Mouse (Mus musculus): Measurements from ENCODE around the gene Mphosph10. TPM values are rescaled to one million over a fixed set of nuclear protein-coding genes. Genes with fewer than 3 reads are reported as not detected.

Mphosph10 gene
- 63.5 TPM for polyA plus RNA-seq (2017; shearing (Covaris generic))

DNA sequence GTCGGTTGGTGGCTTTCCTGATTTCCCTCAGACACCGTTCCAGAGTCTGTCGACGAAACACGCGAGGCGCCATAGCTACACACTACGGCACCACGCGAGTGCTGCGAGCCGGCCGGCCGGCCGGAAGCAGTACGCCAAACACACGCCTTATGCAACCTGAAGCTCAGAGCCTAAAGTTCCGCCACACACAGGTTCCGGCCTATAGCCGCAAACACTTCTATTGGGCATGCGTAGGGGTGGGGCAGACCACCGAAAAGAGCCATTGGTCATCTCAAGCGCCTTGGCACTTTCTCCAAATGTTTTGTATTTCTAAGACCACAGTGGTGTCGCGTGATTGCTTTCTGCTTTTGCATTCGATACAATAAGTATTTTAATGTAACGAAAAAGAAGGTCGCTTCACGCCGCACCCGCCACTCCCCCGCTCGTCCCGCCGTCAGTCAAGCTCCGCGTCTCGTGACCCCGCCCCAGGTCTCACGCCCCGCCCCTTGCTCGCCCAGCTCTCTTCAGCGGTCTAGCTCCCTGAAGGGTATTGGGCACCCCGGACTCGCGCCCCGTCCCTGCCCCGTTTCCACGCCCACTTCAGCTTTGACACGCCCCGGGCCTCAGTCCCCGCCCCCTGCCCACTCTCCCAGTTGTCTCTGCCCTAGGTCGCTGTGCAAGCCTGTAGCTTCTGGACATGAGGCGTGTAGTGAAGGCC, at the start of gene Mphosph10, which contains the start of gene Mcee:
Mphosph10 (minus strand) TSS at position 147 of the 697 bp plus-strand sequence.
Mcee (plus strand) TSS at position 486 of the 697 bp plus-strand sequence.

DNA sequence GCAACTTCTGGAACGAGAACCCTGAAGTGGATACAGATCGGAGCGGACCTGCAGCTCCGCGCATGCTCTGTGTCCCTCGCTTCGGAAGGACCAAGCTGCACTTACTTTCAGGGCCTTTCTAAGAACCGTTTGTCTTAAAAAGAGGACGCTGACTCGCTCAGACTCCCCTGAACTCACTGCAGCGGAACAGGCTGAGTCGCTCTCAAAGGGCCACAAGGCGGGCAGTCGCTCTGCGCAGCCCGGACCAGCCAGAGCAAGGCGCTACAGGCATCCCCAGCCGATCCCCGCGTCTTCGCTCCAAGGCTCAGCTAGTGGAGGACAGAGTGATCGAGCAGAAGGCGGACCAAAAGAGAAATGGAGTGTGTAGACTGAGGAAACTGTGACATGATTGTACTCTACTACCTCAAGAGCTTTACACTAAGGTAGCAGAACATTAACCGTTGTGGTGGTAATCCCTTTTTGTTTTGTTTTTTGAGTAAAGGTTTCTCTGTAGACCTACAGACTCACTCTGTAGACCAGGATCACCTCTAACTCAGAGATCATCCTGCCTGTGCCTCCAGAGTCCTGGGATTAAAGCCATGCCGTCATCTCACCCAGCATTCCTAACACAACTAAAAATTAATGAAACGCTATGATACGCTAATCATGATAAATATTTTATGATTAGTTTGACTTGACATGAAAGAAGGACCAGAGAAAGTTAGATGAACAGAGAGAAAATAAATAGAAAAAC, 18.1 kb downstream of the Mphosph10 start, which contains the start of gene Fan1:
Fan1 (minus strand) TSS at position 266 of the 733 bp plus-strand sequence.

Other genes starting within 250 kb of the Mphosph10 start
- gene Trpm1, start 238.4 kb downstream of the Mphosph10 start, polyA plus RNA-seq (2017; shearing (Covaris generic)): 8.2 TPM
- 12.3 TPM for gene Mtmr10, start 104.6 kb downstream of the Mphosph10 start, polyA plus RNA-seq (2017; shearing (Covaris generic))
- gene Fan1, start 18.2 kb downstream of the Mphosph10 start, polyA plus RNA-seq (2017; shearing (Covaris generic)): 10.0 TPM
- gene Mcee, start 339 bp upstream of the Mphosph10 start, polyA plus RNA-seq (2017; shearing (Covaris generic)): 33.5 TPM
- gene Apba2, start 109.4 kb upstream of the Mphosph10 start, polyA plus RNA-seq (2017; shearing (Covaris generic)): not detected